Mouse (Mus musculus) heart, postnatal 14 days (tissue): ENCODE results near the gene Ooep. TPM values are rescaled to one million over a fixed set of nuclear protein-coding genes. Genes with fewer than 3 reads are reported as not detected.
"Not testable (repeated sequence)": the region's sequence is repeated elsewhere in the genome, so short reads cannot be mapped to it uniquely, and the experiment has no call there.

Source experiments
- DNase-seq, 2 experiments: peaks; one replicate each; pipeline ENCODE4 v3.0.0; 2021 to 2022
- intact Hi-C: fragments of 180-260 bp; cut with DNase I; formaldehyde crosslinking; loops from one replicate; pipeline ENCODE4 v1.15.1; 2025
- total RNA-seq, 2 experiments: library from RNA; stranded (reverse); gene quantifications; 2 replicates each; pipeline ENCODE4 v1.2.3; 2021

The Ooep gene
- total RNA-seq, 2 experiments from 2014 or later, result not detected

- intact Hi-C loops, result loop anchor here (5.0 kb wide), 1 partner anchor 43 kb away; no protein-coding TSS in a partner anchor
- DNase-seq, result peak; percentile 48 to 65
These were observed 38.2 kb downstream of the Ooep start for GRCm38 (mm10) chr9:78340324-78340723.

GRCm38 (mm10) chr9:78337050-78337449 lies 41.5 kb downstream of the Ooep start:
- not testable (repeated sequence) for DNase-seq

GRCm38 (mm10) chr9:78327289-78327688 lies 51.2 kb downstream of the Ooep start, which contains the start of gene Omt2b:
Gene Omt2b, plus strand, starts transcription at chr9:78327589.
- intact Hi-C loops, DNase-seq: not testable (repeated sequence)

More at GRCm38 (mm10) chr9:78337050-78337449, 41.5 kb downstream of the Ooep start:
- intact Hi-C loops, result not testable (repeated sequence)

Other genes starting within 250 kb of the Ooep start
- 10 to 100 TPM; 60.1 to 70.6 TPM for gene Gsta4, start 196.0 kb downstream of the Ooep start, total RNA-seq
- under 1 TPM in 1 of 2 experiments, not detected in 1; 0.55 TPM for gene Gsta1, start 148.1 kb downstream of the Ooep start, total RNA-seq
- gene Gm3776, start 121.6 kb downstream of the Ooep start, total RNA-seq, result not detected
- not detected for gene Gm10639, start 88.8 kb downstream of the Ooep start, total RNA-seq
- gene Omt2a, start 63.9 kb downstream of the Ooep start, total RNA-seq, result not detected
- not detected for gene Omt2b, start 51.1 kb downstream of the Ooep start, total RNA-seq
- gene Gsta2, start 22.9 kb downstream of the Ooep start, total RNA-seq, result not detected
- not detected for gene Dppa5a, start 10.5 kb downstream of the Ooep start, total RNA-seq
- gene Ddx43, start 17.1 kb upstream of the Ooep start, total RNA-seq, result not detected
- under 1 TPM; 0.45 to 0.68 TPM for gene Cgas, start 64.5 kb upstream of the Ooep start, total RNA-seq
- gene Mto1, start 69.5 kb upstream of the Ooep start, total RNA-seq, result 10 to 100 TPM; 20.6 to 23.5 TPM
- not detected for gene Gm17324, start 70.1 kb upstream of the Ooep start, total RNA-seq
- 1,000 to 10,000 TPM; 1,986 to 2,287 TPM for gene Eef1a1, start 110.4 kb upstream of the Ooep start, total RNA-seq
- 1 to 10 TPM; 5.7 to 6.9 TPM for gene Slc17a5, start 209.3 kb upstream of the Ooep start, total RNA-seq
- gene Cd109, start 236.8 kb upstream of the Ooep start, total RNA-seq, result 1 to 10 TPM; 7.0 to 7.1 TPM